Mouse (Mus musculus) limb, embryonic 15.5 days (tissue): ENCODE measurements around the gene A630023A22Rik. TPM values are rescaled to one million over a fixed set of nuclear protein-coding genes. Genes with fewer than 3 reads are reported as not detected.

Experiments
- ATAC-seq: fragments of 200-750 bp; cut with Nextera tagmentation; 2 replicates; pipeline ENCODE4 v1.8.0; 2017; ENCODE audit warnings: low read depth, moderate TSS enrichment; ENCODE audit not compliant: insufficient number of reproducible peaks, low FRiP score, low TSS enrichment
- H3K27ac ChIP-seq: fragments of 300-500 bp; sonication (generic); 2 replicates; pipeline ENCODE4 v1.5.1; 2015; ENCODE audit warnings: moderate library complexity, mild to moderate bottlenecking, inconsistent platforms
- H3K27me3 ChIP-seq: fragments of 300-500 bp; sonication (generic); 2 replicates; pipeline ENCODE4 v1.6.1; 2015; ENCODE audit warnings: inconsistent platforms
- H3K36me3 ChIP-seq: fragments of 300-500 bp; sonication (generic); 2 replicates; pipeline ENCODE4 v1.6.1; 2015; ENCODE audit warnings: inconsistent platforms
- H3K4me1 ChIP-seq: fragments of 300-500 bp; sonication (generic); 2 replicates; pipeline ENCODE4 v1.6.1; 2015; ENCODE audit warnings: inconsistent platforms
- H3K4me2 ChIP-seq: fragments of 300-500 bp; sonication (generic); 2 replicates; pipeline ENCODE4 v1.6.1; 2015; ENCODE audit warnings: mild to moderate bottlenecking, inconsistent platforms
- H3K4me3 ChIP-seq: fragments of 300-500 bp; sonication (generic); 2 replicates; pipeline ENCODE4 v1.5.1; 2015; ENCODE audit warnings: mild to moderate bottlenecking, inconsistent platforms
- H3K9ac ChIP-seq: fragments of 300-500 bp; sonication (generic); 2 replicates; pipeline ENCODE4 v1.6.1; 2015; ENCODE audit warnings: inconsistent platforms
- H3K9me3 ChIP-seq: fragments of 300-500 bp; sonication (generic); 2 replicates; pipeline ENCODE4 v1.6.1; 2016; ENCODE audit warnings: inconsistent platforms
- WGBS: fragments of 180-500 bp; shearing (Covaris S2); methylation state at CpG from one replicate; pipeline ENCODE4 v1.1.7; 2015; 5-methylcytosine and 5-hydroxymethylcytosine counted together
- polyA plus RNA-seq: library from polyadenylated mRNA; unstranded; fragments of >200 nt; fragmentation: Nextera tagmentation; extraction: Ambion mirVana; gene quantifications from 2 replicates; pipeline ENCODE4 v1.2.1, GENCODE M21; 2015

A630023A22Rik gene
- polyA plus RNA-seq, 1 experiment from 2014 or later = 0.12 TPM

- Histone ChIP-seq H3K4me1 (peaks cover 8% of the 10 kb centered on the region), H3K27me3 (no peaks in the 10 kb centered on the region), H3K9me3 (no peaks in the 10 kb centered on the region), H3K4me3 (no peak overlapping the region), H3K36me3 (no peaks in the 10 kb centered on the region), H3K4me2 (no peak overlapping the region), H3K9ac (no peak overlapping the region), H3K27ac (no peak overlapping the region)
- no peak for ATAC-seq
- 13% methylated on average over 11 of the region's 11 CpGs for whole genome bisulfite sequencing
Observed at GRCm38 (mm10) chr14:34080321-34080997, 22.1 kb downstream of the A630023A22Rik start.

DNA sequence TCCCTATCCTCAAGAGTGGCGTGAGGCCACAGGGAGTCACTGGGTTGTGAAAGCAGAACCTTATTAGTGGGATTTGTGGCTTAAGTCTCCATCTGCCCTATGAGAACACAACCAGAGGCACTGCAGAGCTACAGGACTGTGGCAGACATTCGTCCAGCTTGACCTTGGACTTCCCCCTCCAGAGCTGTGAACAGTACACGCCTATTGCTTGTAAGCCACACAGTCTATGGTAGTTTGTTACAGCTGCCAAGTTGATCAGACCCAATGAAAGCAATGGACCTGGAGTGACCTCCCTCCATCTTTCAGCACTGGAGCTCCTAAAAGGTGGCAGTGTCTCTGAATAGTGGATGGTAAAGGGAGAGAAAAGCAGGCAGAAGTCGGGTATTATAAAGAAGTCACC, 24.3 kb downstream of the A630023A22Rik start:
- no peak overlapping the region for H3K27ac ChIP-seq
- no peak overlapping the region for H3K4me2 ChIP-seq
- H3K9me3 ChIP-seq = no peaks in the 10 kb centered on the region
- peaks cover 2% of the 10 kb centered on the region; the same call in 1 of the 2 replicates for H3K4me1 ChIP-seq
- H3K9ac ChIP-seq = no peak overlapping the region
- ATAC-seq = no peak
- no peaks in the 10 kb centered on the region for H3K36me3 ChIP-seq
- WGBS = 67% methylated on average over 4 of the region's 4 CpGs
- H3K4me3 ChIP-seq = no peak overlapping the region
- no peaks in the 10 kb centered on the region for H3K27me3 ChIP-seq

DNA sequence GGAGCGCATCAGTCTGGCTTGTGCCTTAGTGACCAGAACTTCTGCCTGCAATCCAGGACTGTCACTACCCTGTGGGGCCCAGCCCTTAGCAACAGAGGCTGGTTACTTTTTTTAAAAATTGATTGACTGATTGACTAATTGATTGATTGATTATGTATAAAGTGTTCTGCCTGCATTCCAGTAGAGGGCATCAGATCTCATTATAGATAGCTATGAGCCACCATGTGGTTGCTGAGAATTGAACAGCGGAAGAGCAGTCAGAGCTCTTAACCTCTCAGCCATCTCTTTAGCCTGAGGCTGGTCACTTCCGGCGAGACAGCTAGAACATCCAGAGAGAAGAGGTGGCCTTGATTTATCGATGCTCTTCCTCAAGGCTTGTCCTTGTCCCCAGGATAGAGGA, 25.3 kb downstream of the A630023A22Rik start:
- no peak overlapping the region for H3K27ac ChIP-seq
- no peaks in the 10 kb centered on the region for H3K36me3 ChIP-seq
- no peaks in the 10 kb centered on the region for H3K9me3 ChIP-seq
- WGBS = 77% methylated on average over 5 of the region's 5 CpGs
- H3K4me2 ChIP-seq = no peak overlapping the region
- no peak overlapping the region for H3K4me3 ChIP-seq
- ATAC-seq = no peak
- H3K4me1 ChIP-seq = peaks cover 2% of the 10 kb centered on the region; the same call in 1 of the 2 replicates
- no peaks in the 10 kb centered on the region for H3K27me3 ChIP-seq
- no peak overlapping the region for H3K9ac ChIP-seq

GRCm38 (mm10) chr14:34075346-34075745, 27.2 kb downstream of the A630023A22Rik start:
- Histone ChIP-seq H3K4me1 (no peaks in the 10 kb centered on the region), H3K9ac (no peak overlapping the region), H3K36me3 (no peaks in the 10 kb centered on the region), H3K4me2 (no peak overlapping the region), H3K27ac (no peak overlapping the region), H3K4me3 (no peak overlapping the region), H3K9me3 (no peaks in the 10 kb centered on the region), H3K27me3 (no peaks in the 10 kb centered on the region)
- no peak for ATAC-seq
- 54% methylated on average over 4 of the region's 4 CpGs for WGBS

- Histone ChIP-seq H3K4me3 (no peak overlapping the region), H3K27me3 (no peaks in the 10 kb centered on the region; the same call in 1 of the 2 replicates), H3K4me1 (no peaks in the 10 kb centered on the region), H3K9ac (no peak overlapping the region), H3K27ac (no peak overlapping the region), H3K4me2 (no peak overlapping the region), H3K36me3 (no peaks in the 10 kb centered on the region), H3K9me3 (no peaks in the 10 kb centered on the region)
- 58% methylated on average over 6 of the region's 6 CpGs for WGBS
- no peak for ATAC-seq
Observed at GRCm38 (mm10) chr14:34071665-34072064, 30.9 kb downstream of the A630023A22Rik start.

DNA sequence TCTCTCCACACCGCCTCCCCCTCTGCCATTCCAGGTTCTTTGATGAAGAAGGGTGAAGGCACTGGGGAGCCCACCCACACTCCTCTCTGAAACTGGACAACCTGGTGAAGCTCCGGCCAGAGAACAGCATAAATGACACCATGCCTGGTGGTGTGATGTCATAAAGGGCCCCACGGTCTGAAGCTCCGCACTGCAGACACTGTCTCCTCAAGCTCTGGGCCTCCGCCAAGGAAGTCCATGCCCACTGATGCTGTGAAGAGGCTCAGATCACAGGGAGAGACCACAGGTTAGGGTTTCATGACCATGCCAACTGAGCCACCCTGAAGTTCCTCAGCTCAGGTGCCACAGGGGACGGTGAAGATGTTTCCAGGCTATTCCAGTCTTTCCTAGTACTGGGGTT, 50.0 kb downstream of the A630023A22Rik start, which contains the start of gene Antxrl:
Gene Antxrl, plus strand, starts transcription at position 192 of the 400 bp plus-strand sequence.
- no peak within 1 kb of the TSS for H3K9ac ChIP-seq
- ATAC-seq = no peak
- H3K27me3 ChIP-seq = no peaks in the 10 kb centered on the region
- H3K4me2 ChIP-seq = no peak within 1 kb of the TSS
- WGBS = 88% methylated on average over 6 of the region's 6 CpGs
- H3K4me1 ChIP-seq = peaks cover 6% of the 10 kb centered on the region
- no peaks in the 10 kb centered on the region for H3K9me3 ChIP-seq
- H3K4me3 ChIP-seq = no peak within 1 kb of the TSS
- H3K27ac ChIP-seq = no peak within 1 kb of the TSS
- no peaks in the 10 kb centered on the region for H3K36me3 ChIP-seq

DNA sequence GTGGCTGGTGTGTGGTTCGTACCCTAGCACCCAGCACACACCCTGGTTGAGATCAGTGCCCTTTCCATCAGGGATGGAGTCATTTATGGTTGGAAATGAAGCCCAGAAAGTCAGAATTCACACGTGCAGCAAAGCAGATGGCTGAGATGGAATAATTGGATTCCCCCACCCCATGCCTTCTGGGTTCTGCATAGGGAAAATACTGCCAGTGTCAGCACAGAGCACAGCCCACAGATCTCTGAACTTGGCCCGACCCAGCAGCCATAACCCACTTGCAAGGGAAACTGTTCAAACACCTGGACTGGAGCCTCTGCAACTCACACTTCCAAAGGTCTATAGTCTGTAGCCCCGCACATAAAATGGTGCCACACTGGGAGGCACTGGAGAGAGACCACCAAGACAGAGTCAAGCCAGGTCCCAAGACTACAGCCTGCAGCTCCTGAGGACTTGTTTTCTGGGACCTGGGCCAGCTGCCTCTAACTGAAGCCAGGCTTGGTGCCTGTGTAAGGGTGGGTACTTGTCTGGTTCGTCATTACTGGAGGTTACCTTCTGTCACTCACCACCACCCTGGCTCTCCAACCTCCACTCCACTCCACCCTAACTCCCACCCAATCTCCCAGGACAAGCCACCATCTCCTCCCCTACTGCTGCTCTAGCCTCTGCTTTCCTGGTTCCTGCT, 52.3 kb downstream of the A630023A22Rik start:
- 38% methylated on average over 5 of the region's 5 CpGs for WGBS
- ATAC-seq = 0 out of 2 replicates have a peak, but pooled peaks have one; percentile 47
- no peak overlapping the region for H3K9ac ChIP-seq
- H3K4me2 ChIP-seq = no peak overlapping the region
- H3K9me3 ChIP-seq = no peaks in the 10 kb centered on the region
- H3K4me3 ChIP-seq = no peak overlapping the region
- H3K4me1 ChIP-seq = peaks cover 6% of the 10 kb centered on the region
- H3K27ac ChIP-seq = no peak overlapping the region
- H3K36me3 ChIP-seq = no peaks in the 10 kb centered on the region
- H3K27me3 ChIP-seq = no peaks in the 10 kb centered on the region

DNA sequence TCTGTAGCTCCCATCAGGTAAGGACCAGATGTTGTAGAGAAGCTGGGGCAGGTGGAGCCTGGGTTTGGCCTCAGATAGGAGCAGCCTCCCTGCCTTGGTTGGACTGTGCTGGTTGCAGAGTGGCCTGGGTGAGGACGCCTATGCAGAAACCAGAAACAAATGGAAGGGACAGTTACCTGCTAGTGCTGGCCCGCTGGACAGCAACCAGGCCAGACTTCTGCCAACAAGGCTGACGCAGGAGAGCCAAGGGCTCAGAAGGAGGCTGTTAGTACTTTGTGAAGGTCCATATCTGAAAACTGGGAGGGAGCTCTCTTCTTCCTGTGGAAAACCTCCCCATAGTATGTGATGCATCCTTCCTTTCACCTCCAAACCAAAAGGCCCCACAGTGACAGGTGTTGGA, 59.2 kb downstream of the A630023A22Rik start:
- 68% methylated on average over 3 of the region's 3 CpGs for WGBS
- no peak overlapping the region for H3K27ac ChIP-seq
- H3K9ac ChIP-seq = no peak overlapping the region
- no peak for ATAC-seq
- no peaks in the 10 kb centered on the region for H3K9me3 ChIP-seq
- no peaks in the 10 kb centered on the region for H3K4me1 ChIP-seq
- no peaks in the 10 kb centered on the region for H3K36me3 ChIP-seq
- H3K4me3 ChIP-seq = no peak overlapping the region
- no peaks in the 10 kb centered on the region for H3K27me3 ChIP-seq
- no peak overlapping the region for H3K4me2 ChIP-seq

DNA sequence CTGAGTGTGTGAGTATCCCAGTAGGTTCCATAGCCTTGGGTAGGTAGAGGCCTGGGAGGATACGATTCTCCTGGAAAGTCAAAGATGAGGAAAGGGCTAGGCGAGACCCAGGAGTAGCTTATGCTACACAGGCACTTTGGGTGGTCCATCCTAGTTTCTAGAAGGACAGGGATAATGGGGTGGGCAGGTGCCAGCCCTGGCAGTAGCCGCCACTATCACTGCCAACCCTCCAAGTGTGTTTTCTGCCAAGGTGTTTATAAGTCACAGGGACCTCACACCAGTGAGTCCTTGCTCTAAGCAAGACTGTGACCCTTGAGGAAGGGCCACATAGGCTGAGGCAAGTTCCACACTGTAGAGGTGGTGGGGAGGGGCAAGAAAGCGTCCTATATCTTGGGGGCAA, 61.3 kb downstream of the A630023A22Rik start:
- H3K36me3 ChIP-seq = no peaks in the 10 kb centered on the region
- WGBS = 74% methylated on average over 4 of the region's 4 CpGs
- H3K9ac ChIP-seq = no peak overlapping the region
- no peaks in the 10 kb centered on the region for H3K27me3 ChIP-seq
- no peaks in the 10 kb centered on the region for H3K4me1 ChIP-seq
- H3K27ac ChIP-seq = no peak overlapping the region
- no peak overlapping the region for H3K4me2 ChIP-seq
- H3K9me3 ChIP-seq = no peaks in the 10 kb centered on the region
- ATAC-seq = no peak
- no peak overlapping the region for H3K4me3 ChIP-seq

DNA sequence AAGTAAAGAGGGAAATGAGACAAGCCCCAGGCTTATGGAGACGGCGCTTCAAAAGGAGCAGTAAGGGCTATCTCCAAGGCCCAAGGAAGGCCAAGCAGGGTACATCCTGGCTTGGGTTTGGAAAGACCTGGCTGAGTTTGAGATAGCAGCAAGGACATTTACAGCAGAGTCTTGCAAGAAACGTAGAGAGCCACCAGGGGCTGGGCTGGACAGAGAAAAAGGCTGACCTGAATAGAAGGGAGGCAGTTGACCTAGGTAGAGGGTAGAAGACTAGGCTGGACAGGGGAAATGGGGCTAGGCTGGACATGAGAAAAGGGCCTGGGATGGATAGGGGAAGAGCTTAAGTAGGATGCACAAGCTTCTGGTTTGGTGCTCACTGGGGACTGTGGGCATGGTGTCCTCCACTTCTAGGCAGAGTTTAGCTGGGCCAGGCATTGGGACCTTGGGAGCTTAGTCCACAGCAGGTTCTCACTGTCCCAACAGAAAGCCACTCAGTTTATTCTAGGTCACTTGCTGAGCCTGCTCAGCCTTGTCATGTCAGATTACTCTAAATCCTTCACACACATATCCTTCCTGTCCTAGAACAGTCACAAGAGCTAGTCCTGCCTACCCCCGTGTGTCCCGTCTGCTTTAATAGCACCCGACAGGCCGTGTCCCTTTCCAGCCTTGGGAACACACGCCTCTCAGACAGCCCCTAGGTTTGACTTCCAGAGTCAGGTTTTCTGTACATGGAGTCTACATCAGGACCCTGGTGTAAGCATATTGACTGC, 68.5 kb downstream of the A630023A22Rik start:
- no peak overlapping the region for H3K9ac ChIP-seq
- H3K27ac ChIP-seq = no peak overlapping the region
- 84% methylated on average over 8 of the region's 8 CpGs for WGBS
- ATAC-seq = no peak
- no peaks in the 10 kb centered on the region for H3K27me3 ChIP-seq
- no peaks in the 10 kb centered on the region for H3K36me3 ChIP-seq
- H3K4me1 ChIP-seq = no peaks in the 10 kb centered on the region
- no peak overlapping the region for H3K4me2 ChIP-seq
- H3K9me3 ChIP-seq = no peaks in the 10 kb centered on the region
- H3K4me3 ChIP-seq = no peak overlapping the region

DNA sequence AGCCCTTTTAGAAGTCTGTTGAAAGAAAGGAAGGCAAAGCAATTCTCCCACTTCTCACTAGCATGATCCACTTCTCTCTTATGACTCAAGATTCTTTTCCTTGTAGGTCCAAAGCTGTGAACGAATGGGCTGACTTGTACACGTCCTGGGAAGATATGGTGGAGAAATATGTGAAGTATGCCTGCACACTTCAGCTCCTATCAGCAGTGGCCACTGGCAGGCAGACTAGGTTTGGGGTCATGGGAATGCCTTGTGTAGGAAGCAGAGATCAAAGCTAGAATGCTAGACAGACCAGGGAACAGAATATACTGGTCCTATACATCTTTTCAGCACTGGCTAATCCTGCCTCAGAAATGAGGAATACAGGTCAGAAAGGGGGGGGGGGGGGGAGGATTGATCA, 75.8 kb downstream of the A630023A22Rik start:
- Histone ChIP-seq H3K4me3 (no peak overlapping the region), H3K4me1 (no peaks in the 10 kb centered on the region), H3K36me3 (no peaks in the 10 kb centered on the region), H3K27me3 (no peaks in the 10 kb centered on the region), H3K9me3 (no peaks in the 10 kb centered on the region), H3K27ac (no peak overlapping the region), H3K4me2 (no peak overlapping the region), H3K9ac (no peak overlapping the region)
- ATAC-seq = no peak
- WGBS = 55% methylated on average over 2 of the region's 2 CpGs

DNA sequence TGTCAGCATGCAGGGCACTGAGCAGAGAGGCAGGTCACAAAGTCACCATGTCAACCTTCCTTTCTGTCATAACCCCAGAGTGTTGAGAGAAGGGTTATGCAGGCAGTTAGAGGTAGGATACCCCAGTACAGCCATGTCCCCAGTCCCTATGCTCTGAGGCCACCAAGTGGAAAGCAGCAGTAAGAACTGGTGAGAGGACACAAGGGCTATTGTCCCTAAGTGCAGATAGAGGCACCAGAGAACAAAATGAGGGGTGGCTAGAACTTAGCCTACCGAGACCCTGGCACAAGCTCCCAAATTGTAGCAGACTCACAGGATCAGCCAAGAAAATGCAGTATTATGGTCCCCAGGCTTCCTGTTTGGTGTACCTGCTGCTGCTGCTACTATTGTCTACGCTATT, 85.6 kb downstream of the A630023A22Rik start:
- no peaks in the 10 kb centered on the region for H3K36me3 ChIP-seq
- H3K9me3 ChIP-seq = no peaks in the 10 kb centered on the region
- no peak overlapping the region for H3K4me2 ChIP-seq
- no peak overlapping the region for H3K4me3 ChIP-seq
- H3K27ac ChIP-seq = no peak overlapping the region
- 87% methylated on average over 2 of the region's 2 CpGs for WGBS
- no peak overlapping the region for H3K9ac ChIP-seq
- ATAC-seq = no peak
- no peaks in the 10 kb centered on the region for H3K27me3 ChIP-seq
- H3K4me1 ChIP-seq = no peaks in the 10 kb centered on the region
